Mouse (Mus musculus) kidney, embryonic 14.5 days (tissue): ENCODE results near the gene Rps6kl1. TPM values are rescaled to one million over a fixed set of nuclear protein-coding genes. Genes with fewer than 3 reads are reported as not detected.

ENCODE experiments used
- ATAC-seq: fragments of 200-750 bp; cut with Nextera tagmentation; 2 replicates; pipeline ENCODE4 v1.8.0; 2017; ENCODE audit warnings: moderate number of reproducible peaks, mild to moderate bottlenecking, moderate TSS enrichment, moderate library complexity; ENCODE audit not compliant: low FRiP score, low TSS enrichment
- H3K27ac ChIP-seq: fragments of 300-500 bp; sonication (generic); 2 replicates; pipeline ENCODE4 v1.5.1; 2014; ENCODE audit warnings: low read depth, mild to moderate bottlenecking, low read length, moderate library complexity, mixed read lengths
- H3K27me3 ChIP-seq: fragments of 300-500 bp; sonication (generic); 2 replicates; pipeline ENCODE4 v1.6.1; 2014; ENCODE audit warnings: mild to moderate bottlenecking, low read length; ENCODE audit not compliant: control insufficient read depth, insufficient read depth
- H3K36me3 ChIP-seq: fragments of 300-500 bp; sonication (generic); 2 replicates; pipeline ENCODE4 v1.6.1; 2014; ENCODE audit warnings: low read length, mixed read lengths; ENCODE audit not compliant: control insufficient read depth, insufficient read depth
- H3K4me1 ChIP-seq: fragments of 300-500 bp; sonication (generic); 2 replicates; pipeline ENCODE4 v1.6.1; 2014; ENCODE audit warnings: low read length, mixed read lengths; ENCODE audit not compliant: control insufficient read depth, insufficient read depth
- H3K4me2 ChIP-seq: fragments of 300-500 bp; sonication (generic); replicated peaks from 2 replicates; pipeline ENCODE4 v1.6.1; 2014; ENCODE audit warnings: low read depth, mild to moderate bottlenecking, low read length
- H3K4me3 ChIP-seq: fragments of 300-500 bp; sonication (generic); 2 replicates; pipeline ENCODE4 v1.5.1; 2014; ENCODE audit warnings: mild to moderate bottlenecking, low read length
- H3K9ac ChIP-seq: fragments of 300-500 bp; sonication (generic); 2 replicates; pipeline ENCODE4 v1.6.1; 2014; ENCODE audit warnings: low read depth, mild to moderate bottlenecking, low read length, moderate library complexity
- H3K9me3 ChIP-seq: fragments of 300-500 bp; sonication (generic); 2 replicates; pipeline ENCODE4 v1.6.1; 2016; ENCODE audit warnings: low read length; ENCODE audit not compliant: control insufficient read depth
- WGBS: fragments of 180-500 bp; shearing (Covaris S2); extraction: QIAGEN DNeasy Blood & Tissue Kit; methylation state at CpG from one replicate; pipeline ENCODE4 v1.1.7; 2014; 5-methylcytosine and 5-hydroxymethylcytosine counted together
- polyA plus RNA-seq: library from polyadenylated mRNA; unstranded; fragments of >200 nt; fragmentation: Nextera tagmentation; extraction: Ambion mirVana; gene quantifications from 2 replicates; pipeline ENCODE4 v1.2.1, GENCODE M21; 2014

Gene Rps6kl1
- 0.61 and 1.0 TPM in 2 replicates for polyA plus RNA-seq

GRCm38 (mm10) chr12:85151002-85151774 lies at the start of gene Rps6kl1:
Gene Rps6kl1 (minus strand): TSS chr12:85151264.
- peak; percentile 67 for ATAC-seq
- Histone ChIP-seq H3K9ac (peak within 1 kb of the TSS; percentile 18; the same call in 1 of the 2 replicates), H3K9me3 (no peaks in the 10 kb centered on the region), H3K4me3 (peak within 1 kb of the TSS; percentile 28; the same call in 1 of the 2 replicates), H3K4me2 (peak within 1 kb of the TSS; percentile 44), H3K36me3 (no peaks in the 10 kb centered on the region), H3K27ac (no peak within 1 kb of the TSS), H3K4me1 (peaks cover 16% of the 10 kb centered on the region), H3K27me3 (peaks cover 14% of the 10 kb centered on the region)
- 14% methylated on average over 28 of the region's 28 CpGs for WGBS

GRCm38 (mm10) chr12:85199954-85200353 lies 48.9 kb upstream of the Rps6kl1 start:
- WGBS = 78% methylated on average over 1 of the region's 1 CpGs
- ATAC-seq = no peak
- Histone ChIP-seq H3K4me1 (peaks cover 36% of the 10 kb centered on the region), H3K36me3 (no peaks in the 10 kb centered on the region), H3K9me3 (no peaks in the 10 kb centered on the region), H3K4me3 (no peak overlapping the region), H3K4me2 (no peak overlapping the region), H3K27ac (no peak overlapping the region), H3K9ac (no peak overlapping the region), H3K27me3 (no peaks in the 10 kb centered on the region)

DNA sequence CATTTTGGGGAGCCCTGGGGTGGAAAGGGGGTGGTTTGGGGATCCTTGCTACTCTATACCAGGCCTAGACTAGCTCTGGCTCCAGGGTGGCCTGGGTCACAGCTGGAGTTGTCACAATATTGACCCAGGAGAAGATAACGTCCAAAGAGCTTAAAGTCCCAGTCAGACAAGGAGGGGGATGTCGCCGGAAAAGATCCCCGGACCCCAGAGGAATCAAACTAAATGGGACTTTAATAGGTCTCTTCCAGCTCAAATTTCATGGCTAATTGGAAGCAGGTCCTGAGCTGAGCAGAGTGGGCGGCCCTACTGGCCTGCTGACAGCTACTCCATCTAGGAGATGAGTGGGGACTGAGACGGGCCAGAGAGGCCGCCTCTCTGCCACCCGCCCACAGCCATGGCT lies 46.9 kb upstream of the Rps6kl1 start:
- Histone ChIP-seq H3K27me3 (no peaks in the 10 kb centered on the region), H3K36me3 (no peaks in the 10 kb centered on the region), H3K4me2 (no peak overlapping the region), H3K4me3 (no peak overlapping the region), H3K4me1 (peaks cover 39% of the 10 kb centered on the region), H3K27ac (no peak overlapping the region), H3K9me3 (no peaks in the 10 kb centered on the region), H3K9ac (no peak overlapping the region)
- 16% methylated on average over 8 of the region's 8 CpGs for WGBS
- ATAC-seq = peak; percentile 28; the same call in 1 of the 2 replicates

DNA sequence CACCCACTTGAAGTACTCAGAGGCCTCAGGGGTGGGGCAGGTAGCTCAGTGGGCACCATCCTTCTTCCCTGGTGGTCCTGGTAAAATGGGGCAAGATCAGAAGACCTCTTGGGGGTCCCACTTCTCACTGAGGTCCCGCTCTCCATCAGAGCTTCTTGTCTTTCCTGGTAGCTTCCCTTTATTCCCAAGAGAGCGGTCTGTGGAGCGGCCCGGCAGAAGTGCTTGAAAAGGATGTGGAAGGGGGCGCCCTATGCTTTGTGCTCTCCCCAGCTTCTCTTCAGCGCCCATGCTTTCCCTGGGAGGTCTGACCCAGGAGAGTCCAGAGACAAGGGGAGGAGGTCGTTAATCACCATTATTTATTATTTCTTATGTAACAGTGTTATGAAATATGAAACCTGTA lies 46.3 kb upstream of the Rps6kl1 start:
- H3K4me2 ChIP-seq = no peak overlapping the region
- ATAC-seq = no peak
- no peak overlapping the region for H3K4me3 ChIP-seq
- no peaks in the 10 kb centered on the region for H3K27me3 ChIP-seq
- WGBS = 49% methylated on average over 7 of the region's 7 CpGs
- no peaks in the 10 kb centered on the region for H3K36me3 ChIP-seq
- no peaks in the 10 kb centered on the region for H3K9me3 ChIP-seq
- H3K27ac ChIP-seq = no peak overlapping the region
- no peak overlapping the region for H3K9ac ChIP-seq
- peaks cover 45% of the 10 kb centered on the region for H3K4me1 ChIP-seq

GRCm38 (mm10) chr12:85196191-85196590 lies 45.1 kb upstream of the Rps6kl1 start:
- H3K4me2 ChIP-seq = no peak overlapping the region
- no peaks in the 10 kb centered on the region for H3K9me3 ChIP-seq
- H3K4me3 ChIP-seq = no peak overlapping the region
- peaks cover 39% of the 10 kb centered on the region for H3K4me1 ChIP-seq
- ATAC-seq = no peak
- H3K36me3 ChIP-seq = no peaks in the 10 kb centered on the region
- H3K27me3 ChIP-seq = no peaks in the 10 kb centered on the region
- no peak overlapping the region for H3K27ac ChIP-seq
- no peak overlapping the region for H3K9ac ChIP-seq
- whole genome bisulfite sequencing = 66% methylated on average over 10 of the region's 10 CpGs

- Histone ChIP-seq H3K4me3 (no peak overlapping the region), H3K36me3 (no peaks in the 10 kb centered on the region), H3K27ac (no peak overlapping the region), H3K9me3 (no peaks in the 10 kb centered on the region), H3K4me2 (no peak overlapping the region), H3K4me1 (peaks cover 32% of the 10 kb centered on the region), H3K27me3 (no peaks in the 10 kb centered on the region), H3K9ac (no peak overlapping the region)
- ATAC-seq = no peak
- 70% methylated on average over 5 of the region's 5 CpGs for WGBS
These were observed 44.0 kb upstream of the Rps6kl1 start for GRCm38 (mm10) chr12:85195086-85195485.

DNA sequence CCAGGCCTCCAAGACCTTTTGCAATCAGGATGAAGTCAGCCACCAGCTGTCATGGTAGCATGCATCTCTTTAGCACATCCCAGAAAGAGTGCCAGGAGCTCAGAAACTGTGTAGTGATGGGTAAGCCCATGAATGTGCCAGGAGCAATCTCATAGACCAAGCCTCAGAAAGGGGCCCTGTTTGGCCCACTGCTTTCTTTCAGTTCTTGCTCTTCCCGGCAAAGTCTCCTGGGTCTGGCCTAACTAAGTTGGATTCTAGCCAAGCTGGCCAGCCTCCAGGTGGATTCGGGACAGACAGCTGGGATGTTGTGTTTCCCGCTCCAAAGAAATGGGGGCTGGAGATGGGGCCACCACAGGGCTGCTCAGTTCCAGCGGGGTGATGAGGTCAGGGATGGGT lies 43.6 kb upstream of the Rps6kl1 start:
- Histone ChIP-seq H3K9me3 (no peaks in the 10 kb centered on the region), H3K4me1 (peaks cover 32% of the 10 kb centered on the region), H3K27me3 (no peaks in the 10 kb centered on the region), H3K4me3 (no peak overlapping the region), H3K27ac (no peak overlapping the region; the same call in 1 of the 2 replicates), H3K9ac (no peak overlapping the region), H3K4me2 (no peak overlapping the region), H3K36me3 (no peaks in the 10 kb centered on the region)
- ATAC-seq = no peak
- 34% methylated on average over 4 of the region's 4 CpGs for WGBS

- Histone ChIP-seq H3K9ac (no peak overlapping the region), H3K4me3 (no peak overlapping the region), H3K27me3 (no peaks in the 10 kb centered on the region), H3K36me3 (no peaks in the 10 kb centered on the region), H3K27ac (no peak overlapping the region; the same call in 1 of the 2 replicates), H3K9me3 (no peaks in the 10 kb centered on the region), H3K4me1 (peaks cover 32% of the 10 kb centered on the region), H3K4me2 (no peak overlapping the region)
- 91% methylated on average over 11 of the region's 11 CpGs for WGBS
- no peak for ATAC-seq
These were observed 43.0 kb upstream of the Rps6kl1 start for GRCm38 (mm10) chr12:85193923-85194622.

DNA sequence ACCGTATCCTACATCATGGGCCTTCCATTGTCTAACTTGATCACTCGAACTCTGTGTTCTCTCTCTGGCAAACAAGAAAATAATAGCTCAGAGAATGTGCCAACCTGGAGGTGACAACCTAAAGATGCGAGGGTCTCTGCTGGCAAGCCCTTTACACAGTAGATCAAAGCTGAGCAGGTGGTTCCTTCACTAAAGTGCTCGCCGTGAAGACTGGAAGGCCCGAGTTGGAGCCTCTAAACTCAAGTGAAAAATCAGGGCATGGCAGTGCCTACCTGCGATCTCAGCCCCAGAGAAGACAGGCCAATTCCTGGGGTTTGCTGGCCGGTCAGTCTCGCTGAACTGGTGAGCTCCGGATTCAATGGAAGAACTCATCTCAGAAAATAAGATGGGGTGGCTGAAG lies 42.1 kb upstream of the Rps6kl1 start:
- WGBS = 82% methylated on average over 10 of the region's 10 CpGs
- Histone ChIP-seq H3K27me3 (no peaks in the 10 kb centered on the region), H3K4me2 (no peak overlapping the region), H3K4me3 (no peak overlapping the region), H3K9me3 (no peaks in the 10 kb centered on the region), H3K9ac (no peak overlapping the region), H3K27ac (no peak overlapping the region), H3K4me1 (peaks cover 31% of the 10 kb centered on the region), H3K36me3 (no peaks in the 10 kb centered on the region)
- ATAC-seq = no peak
